Mouse (Mus musculus) hindbrain, embryonic 12.5 days (tissue): ENCODE data around the gene Gp9. TPM values are rescaled to one million over a fixed set of nuclear protein-coding genes. Genes with fewer than 3 reads are reported as not detected.

Experiments used
- ATAC-seq: fragments of 200-750 bp; cut with Nextera tagmentation; 2 replicates; pipeline ENCODE4 v1.8.0; 2017; ENCODE audit warnings: moderate TSS enrichment; ENCODE audit not compliant: low FRiP score
- H3K27ac ChIP-seq: fragments of 300-500 bp; sonication (generic); 2 replicates; pipeline ENCODE4 v1.5.1; 2016; ENCODE audit warnings: mild to moderate bottlenecking
- H3K27me3 ChIP-seq: fragments of 300-500 bp; sonication (generic); 2 replicates; pipeline ENCODE4 v1.6.1; 2016; ENCODE audit warnings: mild to moderate bottlenecking
- H3K36me3 ChIP-seq: fragments of 300-500 bp; sonication (generic); 2 replicates; pipeline ENCODE4 v1.6.1; 2016; ENCODE audit warnings: mild to moderate bottlenecking
- H3K4me1 ChIP-seq: fragments of 300-500 bp; sonication (generic); 2 replicates; pipeline ENCODE4 v1.6.1; 2016
- H3K4me2 ChIP-seq: fragments of 300-500 bp; sonication (generic); replicated peaks from 2 replicates; pipeline ENCODE4 v1.6.1; 2016; ENCODE audit warnings: mild to moderate bottlenecking
- H3K4me3 ChIP-seq: fragments of 300-500 bp; sonication (generic); 2 replicates; pipeline ENCODE4 v1.5.1; 2016; ENCODE audit warnings: mild to moderate bottlenecking
- H3K9ac ChIP-seq: fragments of 300-500 bp; sonication (generic); 2 replicates; pipeline ENCODE4 v1.6.1; 2016; ENCODE audit warnings: mild to moderate bottlenecking, moderate library complexity
- H3K9me3 ChIP-seq: fragments of 300-500 bp; sonication (generic); replicated peaks from 2 replicates; pipeline ENCODE4 v1.6.1; 2016; ENCODE audit warnings: mild to moderate bottlenecking
- WGBS: fragments of 180-500 bp; shearing (Covaris S2); methylation state at CpG from one replicate; pipeline ENCODE4 v1.1.7; 2016; 5-methylcytosine and 5-hydroxymethylcytosine counted together
- polyA plus RNA-seq: library from polyadenylated mRNA; unstranded; fragments of >200 nt; fragmentation: Nextera tagmentation; extraction: Ambion mirVana; gene quantifications from 2 replicates; pipeline ENCODE4 v1.2.1, GENCODE M21; 2016

Gene Gp9
- polyA plus RNA-seq, 1 experiment from 2014 or later = 2.6 TPM

GRCm38 (mm10) chr6:87793821-87794510 is 16.1 kb downstream of the Gp9 start:
- H3K27me3 ChIP-seq = no peaks in the 10 kb centered on the region
- WGBS = 95% methylated on average over 10 of the region's 10 CpGs
- no peak for ATAC-seq
- H3K36me3 ChIP-seq = peaks cover 15% of the 10 kb centered on the region
- H3K4me1 ChIP-seq = peaks cover 12% of the 10 kb centered on the region
- no peak overlapping the region for H3K4me2 ChIP-seq
- no peaks in the 10 kb centered on the region for H3K9me3 ChIP-seq
- no peak overlapping the region for H3K4me3 ChIP-seq
- H3K9ac ChIP-seq = no peak overlapping the region
- H3K27ac ChIP-seq = no peak overlapping the region

GRCm38 (mm10) chr6:87795385-87796150 is 17.7 kb downstream of the Gp9 start:
- Histone ChIP-seq H3K9ac (no peak overlapping the region), H3K4me2 (no peak overlapping the region), H3K9me3 (no peaks in the 10 kb centered on the region), H3K27ac (no peak overlapping the region), H3K36me3 (peaks cover 12% of the 10 kb centered on the region), H3K4me1 (0 out of 2 replicates have a peak, but pooled peaks cover 3% of the 10 kb centered on the region), H3K4me3 (no peak overlapping the region), H3K27me3 (no peaks in the 10 kb centered on the region)
- WGBS = 55% methylated on average over 6 of the region's 6 CpGs
- no peak for ATAC-seq

GRCm38 (mm10) chr6:87796251-87796880 is 18.5 kb downstream of the Gp9 start:
- 0 out of 2 replicates have a peak, but pooled peaks cover 3% of the 10 kb centered on the region for H3K4me1 ChIP-seq
- no peak overlapping the region for H3K4me2 ChIP-seq
- H3K27me3 ChIP-seq = no peaks in the 10 kb centered on the region
- WGBS = 89% methylated on average over 6 of the region's 6 CpGs
- no peak overlapping the region for H3K27ac ChIP-seq
- no peak overlapping the region for H3K4me3 ChIP-seq
- ATAC-seq = no peak
- peaks cover 12% of the 10 kb centered on the region for H3K36me3 ChIP-seq
- no peak overlapping the region for H3K9ac ChIP-seq
- H3K9me3 ChIP-seq = no peaks in the 10 kb centered on the region

- Histone ChIP-seq H3K9ac (no peak overlapping the region), H3K4me2 (no peak overlapping the region), H3K9me3 (no peaks in the 10 kb centered on the region), H3K27me3 (no peaks in the 10 kb centered on the region), H3K4me3 (no peak overlapping the region), H3K36me3 (peaks cover 5% of the 10 kb centered on the region), H3K4me1 (0 out of 2 replicates have a peak, but pooled peaks cover 3% of the 10 kb centered on the region), H3K27ac (no peak overlapping the region)
- WGBS = 54% methylated on average over 2 of the region's 2 CpGs
- ATAC-seq = no peak
Measured at GRCm38 (mm10) chr6:87797321-87797720, 19.4 kb downstream of the Gp9 start.

GRCm38 (mm10) chr6:87799576-87799975 is 21.7 kb downstream of the Gp9 start:
- Histone ChIP-seq H3K4me2 (no peak overlapping the region), H3K4me3 (no peak overlapping the region), H3K27ac (no peak overlapping the region), H3K9ac (no peak overlapping the region), H3K9me3 (no peaks in the 10 kb centered on the region), H3K36me3 (no peaks in the 10 kb centered on the region), H3K27me3 (no peaks in the 10 kb centered on the region), H3K4me1 (0 out of 2 replicates have a peak, but pooled peaks cover 3% of the 10 kb centered on the region)
- WGBS = 91% methylated on average over 6 of the region's 6 CpGs
- ATAC-seq = no peak

GRCm38 (mm10) chr6:87802462-87802861 is 24.6 kb downstream of the Gp9 start:
- no peak overlapping the region for H3K4me3 ChIP-seq
- 91% methylated on average over 7 of the region's 7 CpGs for WGBS
- H3K4me1 ChIP-seq = no peaks in the 10 kb centered on the region
- no peaks in the 10 kb centered on the region for H3K9me3 ChIP-seq
- no peaks in the 10 kb centered on the region for H3K27me3 ChIP-seq
- H3K27ac ChIP-seq = no peak overlapping the region
- no peak overlapping the region for H3K4me2 ChIP-seq
- H3K9ac ChIP-seq = no peak overlapping the region
- H3K36me3 ChIP-seq = no peaks in the 10 kb centered on the region
- ATAC-seq = no peak

GRCm38 (mm10) chr6:87804036-87804435 is 26.2 kb downstream of the Gp9 start:
- no peak for ATAC-seq

GRCm38 (mm10) chr6:87804886-87805285 is 27.0 kb downstream of the Gp9 start:
- H3K9me3 ChIP-seq = no peaks in the 10 kb centered on the region
- no peak overlapping the region for H3K9ac ChIP-seq
- no peaks in the 10 kb centered on the region for H3K36me3 ChIP-seq
- H3K4me3 ChIP-seq = no peak overlapping the region
- no peaks in the 10 kb centered on the region for H3K4me1 ChIP-seq
- no peak overlapping the region for H3K4me2 ChIP-seq
- no peaks in the 10 kb centered on the region for H3K27me3 ChIP-seq
- no peak overlapping the region for H3K27ac ChIP-seq
- WGBS = 89% methylated on average over 7 of the region's 7 CpGs
- no peak for ATAC-seq

More at GRCm38 (mm10) chr6:87804036-87804435, 26.2 kb downstream of the Gp9 start:
- Histone ChIP-seq H3K9me3 (no peaks in the 10 kb centered on the region), H3K9ac (no peak overlapping the region), H3K27me3 (no peaks in the 10 kb centered on the region), H3K4me3 (no peak overlapping the region), H3K36me3 (no peaks in the 10 kb centered on the region), H3K27ac (no peak overlapping the region), H3K4me1 (no peaks in the 10 kb centered on the region), H3K4me2 (no peak overlapping the region)
- 94% methylated on average over 1 of the region's 1 CpGs for WGBS

- Histone ChIP-seq H3K27me3 (no peaks in the 10 kb centered on the region), H3K4me3 (no peak overlapping the region), H3K9me3 (no peaks in the 10 kb centered on the region), H3K4me2 (no peak overlapping the region), H3K27ac (no peak overlapping the region), H3K4me1 (no peaks in the 10 kb centered on the region; the same call in 1 of the 2 replicates), H3K9ac (no peak overlapping the region), H3K36me3 (no peaks in the 10 kb centered on the region)
- 94% methylated on average over 7 of the region's 7 CpGs for WGBS
- no peak for ATAC-seq
Measured at GRCm38 (mm10) chr6:87805448-87805847, 27.6 kb downstream of the Gp9 start.

- Histone ChIP-seq H3K36me3 (no peaks in the 10 kb centered on the region), H3K9me3 (no peaks in the 10 kb centered on the region), H3K4me2 (no peak overlapping the region), H3K4me1 (peaks cover 4% of the 10 kb centered on the region), H3K27me3 (no peaks in the 10 kb centered on the region), H3K4me3 (no peak overlapping the region), H3K27ac (no peak overlapping the region), H3K9ac (no peak overlapping the region)
- WGBS = 82% methylated on average over 2 of the region's 2 CpGs
- no peak for ATAC-seq
Measured at GRCm38 (mm10) chr6:87806028-87806427, 28.2 kb downstream of the Gp9 start.

GRCm38 (mm10) chr6:87806857-87807256 is 29.0 kb downstream of the Gp9 start:
- Histone ChIP-seq H3K36me3 (no peaks in the 10 kb centered on the region), H3K27me3 (no peaks in the 10 kb centered on the region), H3K4me2 (no peak overlapping the region), H3K9ac (no peak overlapping the region), H3K4me3 (no peak overlapping the region), H3K9me3 (no peaks in the 10 kb centered on the region), H3K4me1 (peaks cover 6% of the 10 kb centered on the region), H3K27ac (no peak overlapping the region)
- ATAC-seq = no peak
- WGBS = 54% methylated on average over 2 of the region's 2 CpGs

GRCm38 (mm10) chr6:87807735-87808440 is 30.0 kb downstream of the Gp9 start:
- H3K4me2 ChIP-seq = no peak overlapping the region
- no peak overlapping the region for H3K4me3 ChIP-seq
- peaks cover 3% of the 10 kb centered on the region; the same call in 1 of the 2 replicates for H3K27me3 ChIP-seq
- 88% methylated on average over 4 of the region's 4 CpGs for WGBS
- H3K4me1 ChIP-seq = peaks cover 6% of the 10 kb centered on the region
- no peak overlapping the region for H3K27ac ChIP-seq
- ATAC-seq = no peak
- H3K9ac ChIP-seq = no peak overlapping the region
- no peaks in the 10 kb centered on the region for H3K9me3 ChIP-seq
- no peaks in the 10 kb centered on the region for H3K36me3 ChIP-seq
